Mouse (Mus musculus) hindbrain, embryonic 11.5 days (tissue): ENCODE measurements around the gene Zfp710. TPM values are rescaled to one million over a fixed set of nuclear protein-coding genes. Genes with fewer than 3 reads are reported as not detected.
"Not testable (repeated sequence)": the region's sequence is repeated elsewhere in the genome, so short reads cannot be mapped to it uniquely, and the experiment has no call there.

Experiments used
- ATAC-seq: fragments of 200-750 bp; cut with Nextera tagmentation; 2 replicates; pipeline ENCODE4 v1.8.0; 2017; ENCODE audit warnings: mild to moderate bottlenecking, moderate TSS enrichment, moderate library complexity; ENCODE audit not compliant: low FRiP score
- DNase-seq: peaks from one replicate; pipeline ENCODE4 v3.0.0-alpha.2; 2015; ENCODE audit warnings: low spot score
- H3K27ac ChIP-seq: fragments of 300-500 bp; sonication (generic); 2 replicates; pipeline ENCODE4 v1.5.1; 2014; ENCODE audit warnings: mild to moderate bottlenecking, low read depth, low read length
- H3K27me3 ChIP-seq: fragments of 300-500 bp; sonication (generic); 2 replicates; pipeline ENCODE4 v1.6.1; 2014; ENCODE audit warnings: mild to moderate bottlenecking, low read length, moderate library complexity, mixed read lengths; ENCODE audit not compliant: control insufficient read depth, insufficient read depth
- H3K36me3 ChIP-seq: fragments of 300-500 bp; sonication (generic); 2 replicates; pipeline ENCODE4 v1.6.1; 2014; ENCODE audit warnings: mild to moderate bottlenecking, low read length, moderate library complexity, mixed read lengths; ENCODE audit not compliant: control insufficient read depth, insufficient read depth
- H3K4me1 ChIP-seq: fragments of 300-500 bp; sonication (generic); replicated peaks from 2 replicates; pipeline ENCODE4 v1.6.1; 2014; ENCODE audit warnings: low read length, mixed read lengths; ENCODE audit not compliant: control insufficient read depth, insufficient read depth
- H3K4me2 ChIP-seq: fragments of 300-500 bp; sonication (generic); replicated peaks from 2 replicates; pipeline ENCODE4 v1.6.1; 2014; ENCODE audit warnings: mild to moderate bottlenecking, low read depth, low read length
- H3K4me3 ChIP-seq: fragments of 300-500 bp; sonication (generic); 2 replicates; pipeline ENCODE4 v1.5.1; 2014; ENCODE audit warnings: low read depth, low read length
- H3K9ac ChIP-seq: fragments of 300-500 bp; sonication (generic); 2 replicates; pipeline ENCODE4 v1.6.1; 2014; ENCODE audit warnings: low read depth, low read length
- H3K9me3 ChIP-seq: fragments of 300-500 bp; sonication (generic); 2 replicates; pipeline ENCODE4 v1.6.1; 2016; ENCODE audit warnings: low read length; ENCODE audit not compliant: control insufficient read depth
- WGBS: fragments of 180-500 bp; shearing (Covaris S2); extraction: QIAGEN DNeasy Blood & Tissue Kit; methylation state at CpG from one replicate; pipeline ENCODE4 v1.1.7; 2014; 5-methylcytosine and 5-hydroxymethylcytosine counted together
- polyA plus RNA-seq: library from polyadenylated mRNA; unstranded; fragments of >200 nt; fragmentation: Nextera tagmentation; extraction: Ambion mirVana; gene quantifications from 2 replicates; pipeline ENCODE4 v1.2.1, GENCODE M21; 2014

Gene Zfp710
- polyA plus RNA-seq, 1 experiment from 2014 or later = 26.4 TPM

GRCm38 (mm10) chr7:80121083-80121482 is 96.5 kb downstream of the Zfp710 start:
- no peaks in the 10 kb centered on the region for H3K9me3 ChIP-seq
- DNase-seq = no peak
- 82% methylated on average over 5 of the region's 5 CpGs for WGBS

DNA sequence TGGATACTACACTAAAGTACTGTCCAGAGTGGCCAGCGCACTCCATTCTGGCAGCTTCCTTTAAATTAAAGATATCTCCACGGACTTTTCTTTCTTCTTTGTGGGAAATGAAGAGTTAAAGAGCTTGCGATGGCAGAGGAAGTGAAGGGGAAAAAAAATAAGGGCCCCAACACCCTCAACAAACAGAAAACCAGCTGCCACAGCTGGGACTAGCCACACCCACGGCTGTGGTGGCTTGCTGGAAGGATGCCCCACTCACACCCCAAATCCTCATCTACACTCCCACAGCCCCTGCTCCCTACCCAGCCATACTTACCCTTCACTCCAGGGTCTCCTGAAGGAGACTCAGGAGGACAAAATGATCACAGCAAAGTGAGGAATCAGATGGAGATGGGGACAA is 98.5 kb downstream of the Zfp710 start:
- DNase-seq (no peak), ATAC-seq (no peak)
- WGBS = 69% methylated on average over 4 of the region's 4 CpGs
- no peaks in the 10 kb centered on the region for H3K9me3 ChIP-seq
- no peak overlapping the region for H3K4me3 ChIP-seq
- H3K4me2 ChIP-seq = no peak overlapping the region
- no peak overlapping the region for H3K27ac ChIP-seq
- no peaks in the 10 kb centered on the region for H3K36me3 ChIP-seq
- H3K4me1 ChIP-seq = no peaks in the 10 kb centered on the region
- no peak overlapping the region for H3K9ac ChIP-seq
- H3K27me3 ChIP-seq = no peaks in the 10 kb centered on the region

More at GRCm38 (mm10) chr7:80121083-80121482, 96.5 kb downstream of the Zfp710 start:
- Histone ChIP-seq H3K4me3 (no peak overlapping the region), H3K36me3 (no peaks in the 10 kb centered on the region), H3K4me2 (no peak overlapping the region), H3K27me3 (no peaks in the 10 kb centered on the region), H3K27ac (no peak overlapping the region), H3K4me1 (no peaks in the 10 kb centered on the region), H3K9ac (no peak overlapping the region)
- no peak for ATAC-seq

GRCm38 (mm10) chr7:80123672-80124071 is 99.1 kb downstream of the Zfp710 start:
- Histone ChIP-seq H3K27me3 (no peaks in the 10 kb centered on the region), H3K4me3 (no peak overlapping the region), H3K27ac (no peak overlapping the region), H3K4me1 (no peaks in the 10 kb centered on the region), H3K36me3 (no peaks in the 10 kb centered on the region), H3K4me2 (no peak overlapping the region), H3K9ac (no peak overlapping the region), H3K9me3 (no peaks in the 10 kb centered on the region)
- DNase-seq (no peak), ATAC-seq (no peak)
- 87% methylated on average over 2 of the region's 2 CpGs for WGBS

GRCm38 (mm10) chr7:80129278-80129677 is 104.7 kb downstream of the Zfp710 start:
- WGBS = 80% methylated on average over 4 of the region's 4 CpGs
- Histone ChIP-seq H3K9me3 (no peaks in the 10 kb centered on the region), H3K9ac (no peak overlapping the region)

GRCm38 (mm10) chr7:80130344-80131055 is 105.9 kb downstream of the Zfp710 start:
- Histone ChIP-seq H3K9ac (no peak overlapping the region), H3K4me1 (no peaks in the 10 kb centered on the region), H3K27me3 (no peaks in the 10 kb centered on the region), H3K9me3 (no peaks in the 10 kb centered on the region), H3K27ac (no peak overlapping the region), H3K4me2 (no peak overlapping the region), H3K36me3 (no peaks in the 10 kb centered on the region), H3K4me3 (no peak overlapping the region)
- 39% methylated on average over 12 of the region's 12 CpGs for WGBS
- DNase-seq = no peak
- ATAC-seq = no peak

More at GRCm38 (mm10) chr7:80129278-80129677, 104.7 kb downstream of the Zfp710 start:
- Histone ChIP-seq H3K4me2 (no peak overlapping the region), H3K4me3 (no peak overlapping the region), H3K4me1 (no peaks in the 10 kb centered on the region), H3K27me3 (no peaks in the 10 kb centered on the region), H3K36me3 (no peaks in the 10 kb centered on the region), H3K27ac (no peak overlapping the region)
- no peak for ATAC-seq
- DNase-seq = no peak

DNA sequence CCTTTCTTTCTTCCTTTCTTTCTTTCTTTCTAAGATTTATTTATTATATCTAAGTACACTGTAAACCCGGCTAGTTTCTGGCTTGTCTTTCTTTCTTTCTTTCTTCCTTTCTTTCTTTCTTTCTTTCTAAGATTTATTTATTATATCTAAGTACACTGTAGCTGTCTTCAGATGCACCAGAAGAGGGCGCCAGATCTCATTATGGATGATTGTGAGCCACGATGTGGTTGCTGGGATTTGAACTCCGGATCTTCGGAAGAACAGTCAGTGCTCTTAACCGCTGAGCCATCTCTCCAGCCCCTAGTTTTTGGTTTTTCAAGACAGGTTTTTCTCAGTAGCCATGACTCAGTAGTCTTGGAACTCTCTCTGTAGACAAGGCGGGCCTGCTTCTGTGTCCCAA is 106.7 kb downstream of the Zfp710 start:
- not testable (repeated sequence) for H3K4me2 ChIP-seq, H3K4me3 ChIP-seq, H3K27ac ChIP-seq, H3K9me3 ChIP-seq, H3K4me1 ChIP-seq, DNase-seq, H3K36me3 ChIP-seq, ATAC-seq, H3K9ac ChIP-seq, H3K27me3 ChIP-seq
- 76% methylated on average over 7 of the region's 7 CpGs for WGBS

GRCm38 (mm10) chr7:80132541-80132940 is 107.9 kb downstream of the Zfp710 start:
- Histone ChIP-seq H3K4me1 (no peaks in the 10 kb centered on the region), H3K36me3 (no peaks in the 10 kb centered on the region), H3K27ac (no peak overlapping the region), H3K9ac (no peak overlapping the region), H3K27me3 (no peaks in the 10 kb centered on the region), H3K9me3 (no peaks in the 10 kb centered on the region), H3K4me3 (no peak overlapping the region), H3K4me2 (no peak overlapping the region)
- DNase-seq (peak; percentile 75), ATAC-seq (no peak)
- WGBS = 52% methylated on average over 9 of the region's 9 CpGs

DNA sequence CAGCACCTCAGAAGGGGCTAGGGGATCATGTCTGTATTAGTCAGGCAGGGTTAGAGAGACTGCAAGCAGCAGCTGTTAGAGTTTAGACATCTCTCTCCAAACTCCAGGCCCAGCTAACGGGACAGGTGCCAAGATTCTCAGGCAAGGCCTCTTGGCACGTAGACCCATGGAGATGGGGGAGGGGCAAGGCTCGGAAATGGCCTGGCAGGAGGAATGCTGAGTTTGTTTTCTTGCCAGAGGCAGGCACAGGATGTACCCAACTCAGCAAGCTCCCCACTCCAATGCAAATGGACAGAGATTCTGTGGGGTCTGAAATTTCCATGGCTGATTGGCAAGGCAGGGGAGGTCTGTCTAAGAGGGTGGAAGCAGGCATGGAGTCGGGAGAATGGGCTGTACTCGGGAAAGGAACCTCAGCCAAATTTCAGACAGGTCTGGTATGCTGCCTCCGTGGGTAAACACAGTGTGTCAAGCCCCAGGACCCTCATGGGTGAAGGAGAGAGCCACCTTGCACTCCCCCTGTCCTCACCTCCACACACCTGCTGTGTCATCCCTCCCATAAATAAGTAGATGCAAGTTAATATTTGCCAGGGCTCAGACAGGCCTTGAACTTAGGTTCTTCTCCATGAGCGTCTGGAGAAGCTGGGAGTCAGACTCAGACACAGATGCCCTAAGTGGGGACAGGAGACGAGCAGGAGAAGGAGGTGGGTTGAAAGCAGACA is 110.0 kb downstream of the Zfp710 start:
- Histone ChIP-seq H3K36me3 (no peaks in the 10 kb centered on the region), H3K4me3 (no peak overlapping the region), H3K4me1 (no peaks in the 10 kb centered on the region), H3K27ac (no peak overlapping the region), H3K9ac (no peak overlapping the region), H3K27me3 (no peaks in the 10 kb centered on the region), H3K9me3 (no peaks in the 10 kb centered on the region), H3K4me2 (no peak overlapping the region)
- ATAC-seq (no peak), DNase-seq (no peak)
- 54% methylated on average over 8 of the region's 8 CpGs for WGBS

- Histone ChIP-seq H3K4me1 (no peaks in the 10 kb centered on the region), H3K9me3 (no peaks in the 10 kb centered on the region), H3K36me3 (no peaks in the 10 kb centered on the region), H3K4me3 (no peak overlapping the region), H3K27ac (no peak overlapping the region), H3K9ac (no peak overlapping the region), H3K27me3 (no peaks in the 10 kb centered on the region), H3K4me2 (no peak overlapping the region)
- no peak for DNase-seq
- 91% methylated on average over 1 of the region's 1 CpGs for WGBS
- no peak for ATAC-seq
Measured at GRCm38 (mm10) chr7:80135173-80135532, 110.5 kb downstream of the Zfp710 start.
